Mouse (Mus musculus) urinary bladder, postnatal 0 days (tissue): ENCODE data around the gene Csnk2b. TPM values are rescaled to one million over a fixed set of nuclear protein-coding genes. Genes with fewer than 3 reads are reported as not detected.

Experiments used
- polyA plus RNA-seq: library from polyadenylated mRNA; unstranded; fragments of >200 nt; fragmentation: Nextera tagmentation; extraction: Ambion mirVana; gene quantifications from 2 replicates; pipeline ENCODE4 v1.2.1, GENCODE M21; 2015

Csnk2b gene
- polyA plus RNA-seq: 189 and 201 TPM in 2 replicates

DNA sequence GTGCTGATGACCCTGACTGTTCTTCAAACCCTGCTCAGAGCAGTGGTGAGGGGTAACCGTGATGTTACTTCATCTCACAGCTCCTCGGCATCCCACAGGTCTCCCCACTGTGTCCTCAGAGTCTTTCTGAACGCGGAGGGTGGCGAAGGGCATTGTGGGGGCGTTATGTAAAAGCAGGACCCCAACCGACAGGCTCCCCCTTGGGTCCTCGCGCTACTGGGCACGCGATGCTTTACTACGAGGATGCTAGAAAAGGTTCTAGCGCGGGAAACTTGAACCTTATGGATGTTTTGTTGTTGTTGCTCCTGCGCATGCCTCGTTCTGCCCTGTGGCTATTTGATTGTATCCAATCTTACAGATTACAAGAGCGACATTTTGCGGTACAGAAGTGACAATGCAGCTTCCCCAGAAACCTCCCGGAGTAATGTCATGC lies at the start of gene Csnk2b:
TSS of gene Csnk2b (minus strand) at position 183 of the 433 bp plus-strand sequence.

DNA sequence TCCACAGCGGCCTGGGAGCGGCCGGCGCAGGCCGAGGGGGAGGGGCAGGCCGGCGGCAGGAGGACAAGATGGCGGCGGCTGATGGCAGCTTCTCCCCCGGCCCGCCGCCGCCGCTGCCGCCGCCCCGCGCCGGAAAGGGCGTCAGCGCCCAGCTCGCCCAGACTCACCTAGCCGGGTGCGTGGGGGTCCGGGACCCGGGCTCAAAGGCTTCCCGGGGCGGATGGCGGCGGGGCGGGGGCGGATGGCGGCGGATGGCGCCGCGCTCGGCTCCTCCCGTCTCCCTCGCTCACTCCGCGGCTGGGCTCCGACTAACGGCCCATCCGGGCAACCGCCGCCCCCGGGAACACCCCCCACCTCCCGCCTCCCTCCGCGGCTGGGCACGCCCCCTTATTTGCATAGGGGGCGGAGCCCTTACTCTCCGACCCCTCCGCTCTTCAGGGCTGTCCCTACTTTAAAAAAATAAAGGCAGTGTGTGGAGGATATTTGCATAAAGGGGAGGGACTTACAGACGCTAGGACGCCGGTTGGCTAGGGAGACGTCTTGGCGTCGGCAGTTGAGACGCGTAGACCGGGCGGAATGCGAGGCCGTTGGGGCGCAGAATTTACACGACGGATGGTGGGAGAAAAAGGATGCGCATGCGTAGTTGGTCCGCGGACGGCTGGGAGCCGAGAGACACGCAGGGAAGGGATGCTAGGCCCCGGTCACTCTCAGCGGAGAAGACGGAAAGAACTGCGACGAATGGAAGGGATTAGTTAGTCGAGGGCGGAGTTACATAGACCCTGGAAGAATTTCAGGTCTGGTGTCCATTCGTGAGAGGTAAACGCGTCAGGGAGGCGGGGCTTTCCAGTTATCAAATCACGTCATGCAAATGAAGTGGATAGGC lies 43.0 kb upstream of the Csnk2b start, which contains the start of gene Prrc2a:
TSS of gene Prrc2a (minus strand) at position 330 of the 883 bp plus-strand sequence.

GRCm38 (mm10) chr17:35134801-35135590 lies 13.1 kb upstream of the Csnk2b start, which contains the start of gene Bag6:
TSS of gene Bag6 (plus strand) at chr17:35135178.

GRCm38 (mm10) chr17:35131500-35132173 lies 9.8 kb upstream of the Csnk2b start, which contains the start of gene Apom:
TSS of gene Apom (minus strand) at chr17:35132050.

DNA sequence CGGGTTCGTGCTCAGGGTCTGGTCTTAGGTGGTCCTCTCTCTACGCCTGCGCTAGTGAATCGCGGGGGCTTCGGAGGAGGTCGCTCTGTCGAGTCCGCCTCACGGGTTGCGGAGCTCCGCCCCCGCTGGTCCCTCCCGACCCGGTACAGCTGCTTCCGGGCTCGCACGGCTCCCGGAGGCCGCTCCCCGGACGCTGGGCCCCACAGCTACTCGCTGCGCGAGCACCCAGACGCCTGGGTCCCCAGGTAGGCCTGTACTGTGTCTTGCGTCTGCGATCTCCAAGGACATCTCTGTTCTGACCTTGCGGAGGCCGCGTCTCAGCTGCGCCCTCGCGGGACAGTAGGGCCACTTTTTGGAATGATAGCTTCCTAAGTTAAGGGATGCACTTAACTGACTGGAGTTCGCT lies 4.4 kb upstream of the Csnk2b start, which contains the start of gene D17H6S53E:
TSS of gene D17H6S53E (plus strand) at position 168 of the 406 bp plus-strand sequence.

DNA sequence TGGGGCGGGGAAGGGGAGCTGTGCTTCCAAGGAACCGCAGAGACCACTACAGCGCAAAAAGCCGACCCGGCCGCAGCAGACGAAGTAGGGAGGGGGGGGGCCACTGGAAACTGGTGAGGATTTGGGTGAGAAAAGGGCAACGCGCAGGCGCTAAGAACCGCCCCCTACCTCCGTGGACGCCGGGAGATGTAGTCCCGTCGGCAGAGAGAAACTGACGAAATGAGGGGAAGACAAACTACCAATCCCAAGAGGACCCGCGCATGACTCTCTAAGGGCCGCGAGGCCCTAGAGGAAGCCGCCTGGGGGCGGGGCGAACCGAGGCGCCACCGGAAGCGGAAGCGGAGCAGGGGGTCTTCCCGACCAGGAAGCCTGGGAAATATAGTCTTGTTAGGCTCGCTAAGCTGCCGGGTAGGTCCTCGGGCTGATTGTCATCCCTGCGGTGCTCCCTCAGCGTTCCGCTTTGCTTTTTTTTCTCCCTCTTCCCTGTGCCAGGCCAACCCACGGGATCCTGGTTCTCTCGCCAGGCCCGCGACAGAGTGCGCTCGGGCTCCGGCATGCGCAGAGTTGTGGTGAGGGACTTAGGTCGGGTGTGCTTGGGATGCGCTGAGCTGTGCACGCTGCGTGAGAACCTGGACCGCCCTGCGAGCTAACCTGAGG lies 582 bp downstream of the Csnk2b start, which contains the start of gene Gpank1:
TSS of gene Gpank1 (plus strand) at position 313 of the 657 bp plus-strand sequence.

GRCm38 (mm10) chr17:35115046-35116019 lies 6.5 kb downstream of the Csnk2b start, which contains the start of gene Ly6g5b:
TSS of gene Ly6g5b (minus strand) at chr17:35115428.

DNA sequence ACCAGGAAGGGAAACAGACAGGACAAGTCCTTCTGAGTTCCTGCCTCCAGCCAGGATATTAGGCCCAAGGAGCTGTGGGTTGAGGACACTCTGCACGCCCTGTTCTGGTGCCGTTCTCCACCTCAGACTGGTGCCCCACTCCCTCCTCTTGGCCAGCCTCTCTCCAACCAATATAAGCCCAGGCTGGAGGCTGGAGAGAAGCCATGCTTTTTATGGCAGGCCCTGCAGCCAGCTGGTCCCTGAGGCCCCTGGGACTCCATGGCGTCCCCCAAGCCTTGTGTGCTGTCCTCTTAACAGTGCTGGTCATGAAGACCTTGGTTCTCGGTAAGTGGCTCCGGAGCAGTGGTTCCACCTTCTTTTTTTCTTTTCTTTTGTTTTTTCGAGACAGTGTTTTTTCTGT lies 13.8 kb downstream of the Csnk2b start, which contains the start of gene Ly6g5c:
TSS of gene Ly6g5c (plus strand) at position 183 of the 400 bp plus-strand sequence.

DNA sequence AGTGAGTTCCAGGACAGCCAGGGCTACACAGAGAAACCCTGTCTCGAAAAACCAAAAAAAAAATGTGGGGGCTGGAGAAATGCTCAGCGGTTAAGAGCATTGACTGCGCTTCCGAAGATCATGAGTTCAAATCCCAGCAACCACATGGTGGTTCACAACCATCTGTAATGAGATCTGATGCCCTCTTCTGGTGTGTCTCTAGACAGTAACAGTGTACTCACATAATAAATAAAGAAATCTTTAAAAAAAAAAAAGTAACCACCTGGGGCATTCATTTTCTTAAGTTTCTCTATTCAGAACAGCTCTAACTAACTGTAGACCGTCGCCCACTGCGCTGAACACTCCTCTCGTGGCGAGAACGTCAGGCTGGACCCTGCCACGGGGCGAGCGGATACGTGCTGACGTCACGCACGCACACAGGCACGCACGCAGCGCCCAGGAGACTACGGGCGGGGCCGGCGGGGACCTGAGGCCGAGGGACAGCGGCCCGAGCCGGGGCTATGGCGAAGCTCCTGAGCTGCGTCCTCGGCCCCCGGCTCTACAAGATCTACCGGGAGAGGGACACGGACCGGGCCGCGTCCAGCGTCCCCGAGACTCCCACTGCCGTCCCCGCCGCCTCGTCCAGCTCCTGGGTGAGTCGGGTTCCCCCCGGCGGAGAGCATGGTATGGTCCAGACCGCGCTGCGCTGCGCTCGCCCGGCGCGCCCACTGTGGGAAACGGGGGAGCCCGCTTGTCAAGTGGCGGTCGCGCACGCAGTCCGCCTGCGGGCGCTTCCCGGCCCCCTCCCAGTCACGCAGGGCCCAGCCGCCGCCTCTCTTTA lies 32.8 kb downstream of the Csnk2b start, which contains the start of gene Abhd16a:
TSS of gene Abhd16a (plus strand) at position 439 of the 820 bp plus-strand sequence.

GRCm38 (mm10) chr17:35085208-35085865 lies 36.5 kb downstream of the Csnk2b start, which contains the start of gene Ly6g6f:
TSS of gene Ly6g6f (minus strand) at chr17:35085610.

DNA sequence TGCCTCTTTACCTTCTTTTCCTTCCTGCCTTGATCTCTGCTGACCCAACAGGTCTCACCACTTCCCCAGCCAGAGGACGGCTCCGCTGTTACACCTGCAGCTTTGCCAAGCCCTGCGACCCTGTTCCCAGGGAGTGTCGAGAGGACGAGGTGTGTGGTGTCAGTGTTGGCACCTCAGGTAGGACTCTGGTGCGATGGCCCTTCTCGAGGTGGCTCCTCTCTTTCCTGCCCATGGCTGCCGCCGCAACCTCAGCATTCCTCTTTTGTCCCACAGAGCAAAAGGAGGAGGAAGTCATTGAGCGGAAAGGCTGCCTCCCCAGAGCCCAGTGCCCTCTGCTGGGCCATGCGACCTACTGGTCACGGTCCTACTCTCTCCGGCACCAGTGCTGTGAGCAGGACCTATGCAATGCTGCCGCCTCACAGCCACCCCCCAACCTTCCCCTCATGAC lies 44.0 kb downstream of the Csnk2b start, which contains the start of gene Ly6g6d:
TSS of gene Ly6g6d (minus strand) at position 280 of the 448 bp plus-strand sequence.

GRCm38 (mm10) chr17:35076507-35077176 lies 45.2 kb downstream of the Csnk2b start, which contains the start of gene Ly6g6e:
TSS of gene Ly6g6e (plus strand) at chr17:35076902.

Other genes with a start within 250 kb of the Csnk2b start
- gene Zbtb12, start 242.6 kb downstream of the Csnk2b start, polyA plus RNA-seq: 0.53 and 0.86 TPM in 2 replicates
- not detected in 2 replicates for gene Gm20547, start 240.0 kb downstream of the Csnk2b start, polyA plus RNA-seq
- gene C2, start 223.8 kb downstream of the Csnk2b start, polyA plus RNA-seq: 8.9 and 9.3 TPM in 2 replicates
- gene Ehmt2, start 223.6 kb downstream of the Csnk2b start, polyA plus RNA-seq: 25.2 and 27.2 TPM in 2 replicates
- gene Slc44a4, start 207.6 kb downstream of the Csnk2b start, polyA plus RNA-seq: 2.6 and 3.3 TPM in 2 replicates
- 23.2 and 28.5 TPM in 2 replicates for gene Neu1, start 190.8 kb downstream of the Csnk2b start, polyA plus RNA-seq
- 4.5 and 5.2 TPM in 2 replicates for gene Hspa1b, start 162.8 kb downstream of the Csnk2b start, polyA plus RNA-seq
- not detected in 2 replicates for gene Gm20481, start 152.1 kb downstream of the Csnk2b start, polyA plus RNA-seq
- gene Hspa1a, start 149.9 kb downstream of the Csnk2b start, polyA plus RNA-seq: 36.7 and 39.4 TPM in 2 replicates
- gene Hspa1l, start 149.3 kb downstream of the Csnk2b start, polyA plus RNA-seq: 0.16 and 0.25 TPM in 2 replicates
- 82.1 and 83.5 TPM in 2 replicates for gene Lsm2, start 140.2 kb downstream of the Csnk2b start, polyA plus RNA-seq
- gene Vars, start 121.1 kb downstream of the Csnk2b start, polyA plus RNA-seq: 42.0 and 44.7 TPM in 2 replicates
- 0.19 and 0.24 TPM in 2 replicates for gene Vwa7, start 105.5 kb downstream of the Csnk2b start, polyA plus RNA-seq
- gene Sapcd1, start 94.0 kb downstream of the Csnk2b start, polyA plus RNA-seq: 1.3 and 1.7 TPM in 2 replicates
- gene Msh5, start 75.3 kb downstream of the Csnk2b start, polyA plus RNA-seq: 0.88 and 1.3 TPM in 2 replicates
- gene Clic1, start 72.1 kb downstream of the Csnk2b start, polyA plus RNA-seq: 240 and 276 TPM in 2 replicates
- 118 and 126 TPM in 2 replicates for gene Ddah2, start 63.0 kb downstream of the Csnk2b start, polyA plus RNA-seq
- gene Ly6g6c, start 56.7 kb downstream of the Csnk2b start, polyA plus RNA-seq: 0.45 and 0.58 TPM in 2 replicates
- 0.42 and 1.7 TPM in 2 replicates for gene Mpig6b, start 55.9 kb downstream of the Csnk2b start, polyA plus RNA-seq
- 8.2 and 8.3 TPM in 2 replicates for gene Ly6g6e, start 45.2 kb downstream of the Csnk2b start, polyA plus RNA-seq
- gene Ly6g6d, start 44.0 kb downstream of the Csnk2b start, polyA plus RNA-seq: 1.6 and 2.2 TPM in 2 replicates
- 0.18 TPM in 1 of 2 replicates, not detected in the other for gene Ly6g6f, start 36.4 kb downstream of the Csnk2b start, polyA plus RNA-seq
- 93.1 and 93.2 TPM in 2 replicates for gene Abhd16a, start 32.8 kb downstream of the Csnk2b start, polyA plus RNA-seq
- not detected in 2 replicates for gene Ly6g5c, start 13.8 kb downstream of the Csnk2b start, polyA plus RNA-seq
- gene Ly6g5b, start 6.6 kb downstream of the Csnk2b start, polyA plus RNA-seq: 0.22 and 0.35 TPM in 2 replicates
- 9.5 and 11.9 TPM in 2 replicates for gene Gpank1, start 598 bp downstream of the Csnk2b start, polyA plus RNA-seq
- gene D17H6S53E, start 4.3 kb upstream of the Csnk2b start, polyA plus RNA-seq: 9.9 and 10.8 TPM in 2 replicates
- 0.95 TPM in 1 of 2 replicates, not detected in the other for gene Apom, start 10.0 kb upstream of the Csnk2b start, polyA plus RNA-seq
- 28.9 and 35.6 TPM in 2 replicates for gene Bag6, start 13.1 kb upstream of the Csnk2b start, polyA plus RNA-seq
- gene Prrc2a, start 42.8 kb upstream of the Csnk2b start, polyA plus RNA-seq: 73.9 and 74.9 TPM in 2 replicates
- gene Aif1, start 54.0 kb upstream of the Csnk2b start, polyA plus RNA-seq: 11.2 and 12.6 TPM in 2 replicates
- gene Lst1, start 66.4 kb upstream of the Csnk2b start, polyA plus RNA-seq: 13.5 and 15.8 TPM in 2 replicates
- gene Ltb, start 72.4 kb upstream of the Csnk2b start, polyA plus RNA-seq: 0.53 and 0.96 TPM in 2 replicates
- gene Tnf, start 80.0 kb upstream of the Csnk2b start, polyA plus RNA-seq: 0.40 and 0.69 TPM in 2 replicates
- 0.12 and 0.30 TPM in 2 replicates for gene Lta, start 83.3 kb upstream of the Csnk2b start, polyA plus RNA-seq
- not detected in 2 replicates for gene Gm16181, start 98.8 kb upstream of the Csnk2b start, polyA plus RNA-seq
- gene Atp6v1g2, start 111.6 kb upstream of the Csnk2b start, polyA plus RNA-seq: 4.5 TPM in 2 replicates
- gene Nfkbil1, start 113.7 kb upstream of the Csnk2b start, polyA plus RNA-seq: 7.0 and 7.5 TPM in 2 replicates
- gene Ddx39b, start 119.7 kb upstream of the Csnk2b start, polyA plus RNA-seq: 170 TPM in 2 replicates
- gene H2-D1, start 140.7 kb upstream of the Csnk2b start, polyA plus RNA-seq: 251 and 342 TPM in 2 replicates
- gene H2-Q1, start 198.4 kb upstream of the Csnk2b start, polyA plus RNA-seq: 0.05 TPM in 1 of 2 replicates, not detected in the other
- gene H2-Q2, start 220.2 kb upstream of the Csnk2b start, polyA plus RNA-seq: 1.9 and 2.7 TPM in 2 replicates